Mouse (Mus musculus): Measurements from ENCODE around the gene Krt14. TPM values are rescaled to one million over a fixed set of nuclear protein-coding genes. Genes with fewer than 3 reads are reported as not detected.

Gene Krt14
- polyA plus RNA-seq, 1 experiment from 2014 or later, result 3.0 TPM

GRCm38 (mm10) chr11:100164392-100164791 lies 43.0 kb downstream of the Krt14 start:
- Histone ChIP-seq H3K9me3 (replicated peaks) (no peaks in the 10 kb centered on the region), H3K4me1 (replicated peaks) (peaks cover 16% of the 10 kb centered on the region), H3K27ac (no peak overlapping the region), H3K27me3 (no peaks in the 10 kb centered on the region), H3K4me2 (no peak overlapping the region), H3K36me3 (no peaks in the 10 kb centered on the region), H3K9ac (no peak overlapping the region), H3K4me3 (no peak overlapping the region)
- WGBS, result 56% methylated on average over 7 of the region's 7 CpGs
- no peak for ATAC-seq (replicated peaks; ENCODE audit: insufficient number of reproducible peaks, insufficient read depth, low FRiP score, low read depth)

GRCm38 (mm10) chr11:100157908-100158477 lies 49.4 kb downstream of the Krt14 start:
- H3K36me3 ChIP-seq, result no peaks in the 10 kb centered on the region
- no peak overlapping the region for H3K4me2 ChIP-seq
- H3K27me3 ChIP-seq, result no peaks in the 10 kb centered on the region
- no peak overlapping the region for H3K27ac ChIP-seq
- no peak for ATAC-seq (replicated peaks; ENCODE audit: insufficient number of reproducible peaks, insufficient read depth, low FRiP score, low read depth)
- H3K4me3 ChIP-seq, result no peak overlapping the region
- no peaks in the 10 kb centered on the region for H3K4me1 ChIP-seq (replicated peaks)
- no peak overlapping the region for H3K9ac ChIP-seq
- no peaks in the 10 kb centered on the region for H3K9me3 ChIP-seq (replicated peaks)
- 68% methylated on average over 6 of the region's 6 CpGs for WGBS

- Histone ChIP-seq H3K9ac (no peak overlapping the region), H3K4me2 (no peak overlapping the region), H3K36me3 (no peaks in the 10 kb centered on the region), H3K4me3 (no peak overlapping the region), H3K4me1 (replicated peaks) (no peaks in the 10 kb centered on the region), H3K27me3 (no peaks in the 10 kb centered on the region), H3K9me3 (replicated peaks) (no peaks in the 10 kb centered on the region), H3K27ac (no peak overlapping the region)
- WGBS, result 76% methylated on average over 3 of the region's 3 CpGs
- no peak for ATAC-seq (replicated peaks; ENCODE audit: insufficient number of reproducible peaks, insufficient read depth, low FRiP score, low read depth)
Measured at GRCm38 (mm10) chr11:100157331-100157730, 50.0 kb downstream of the Krt14 start.

- no peak overlapping the region for H3K9ac ChIP-seq
- no peaks in the 10 kb centered on the region for H3K36me3 ChIP-seq
- H3K4me1 ChIP-seq (replicated peaks), result no peaks in the 10 kb centered on the region
- WGBS, result 42% methylated on average over 8 of the region's 8 CpGs
- no peak overlapping the region for H3K4me3 ChIP-seq
- H3K27ac ChIP-seq, result no peak overlapping the region
- no peak for ATAC-seq (replicated peaks; ENCODE audit: insufficient number of reproducible peaks, insufficient read depth, low FRiP score, low read depth)
- H3K9me3 ChIP-seq (replicated peaks), result no peaks in the 10 kb centered on the region
- H3K4me2 ChIP-seq, result no peak overlapping the region
- no peaks in the 10 kb centered on the region for H3K27me3 ChIP-seq
Measured at GRCm38 (mm10) chr11:100155497-100156255, 51.7 kb downstream of the Krt14 start.

Other genes with a start within 250 kb of the Krt14 start
- gene Krtap29-1, start 228.5 kb downstream of the Krt14 start, polyA plus RNA-seq (2015; fragmentation: Nextera tagmentation; extraction: Ambion mirVana), result not detected in 2 replicates
- not detected in 2 replicates for gene Krtap16-1, start 221.0 kb downstream of the Krt14 start, polyA plus RNA-seq (2015; fragmentation: Nextera tagmentation; extraction: Ambion mirVana)
- 0.76 TPM in 1 of 2 replicates, not detected in the other for gene Krtap17-1, start 213.6 kb downstream of the Krt14 start, polyA plus RNA-seq (2015; fragmentation: Nextera tagmentation; extraction: Ambion mirVana)
- gene Krt33a, start 191.3 kb downstream of the Krt14 start, polyA plus RNA-seq (2015; fragmentation: Nextera tagmentation; extraction: Ambion mirVana), result not detected in 2 replicates
- 0.09 TPM in 1 of 2 replicates, not detected in the other for gene Krt33b, start 177.7 kb downstream of the Krt14 start, polyA plus RNA-seq (2015; fragmentation: Nextera tagmentation; extraction: Ambion mirVana)
- not detected in 2 replicates for gene Krt34, start 166.0 kb downstream of the Krt14 start, polyA plus RNA-seq (2015; fragmentation: Nextera tagmentation; extraction: Ambion mirVana)
- not detected in 2 replicates for gene Krt31, start 157.0 kb downstream of the Krt14 start, polyA plus RNA-seq (2015; fragmentation: Nextera tagmentation; extraction: Ambion mirVana)
- not detected in 2 replicates for gene Krt32, start 119.3 kb downstream of the Krt14 start, polyA plus RNA-seq (2015; fragmentation: Nextera tagmentation; extraction: Ambion mirVana)
- not detected in 2 replicates for gene Krt35, start 111.3 kb downstream of the Krt14 start, polyA plus RNA-seq (2015; fragmentation: Nextera tagmentation; extraction: Ambion mirVana)
- gene Krt36, start 101.9 kb downstream of the Krt14 start, polyA plus RNA-seq (2015; fragmentation: Nextera tagmentation; extraction: Ambion mirVana), result 0.10 TPM in 1 of 2 replicates, not detected in the other
- gene Krt13, start 86.0 kb downstream of the Krt14 start, polyA plus RNA-seq (2015; fragmentation: Nextera tagmentation; extraction: Ambion mirVana), result 0.45 and 0.62 TPM in 2 replicates
- 4.2 and 20.2 TPM in 2 replicates for gene Krt15, start 71.6 kb downstream of the Krt14 start, polyA plus RNA-seq (2015; fragmentation: Nextera tagmentation; extraction: Ambion mirVana)
- gene Krt19, start 58.9 kb downstream of the Krt14 start, polyA plus RNA-seq (2015; fragmentation: Nextera tagmentation; extraction: Ambion mirVana), result 42.6 and 82.2 TPM in 2 replicates
- gene Krt9, start 14.3 kb downstream of the Krt14 start, polyA plus RNA-seq (2015; fragmentation: Nextera tagmentation; extraction: Ambion mirVana), result not detected in 2 replicates
- 0.27 TPM in 1 of 2 replicates, not detected in the other for gene Krt16, start 41.4 kb upstream of the Krt14 start, polyA plus RNA-seq (2015; fragmentation: Nextera tagmentation; extraction: Ambion mirVana)
- gene Krt17, start 53.5 kb upstream of the Krt14 start, polyA plus RNA-seq (2015; fragmentation: Nextera tagmentation; extraction: Ambion mirVana), result 5.2 and 42.7 TPM in 2 replicates
- not detected in 2 replicates for gene Krt42, start 62.3 kb upstream of the Krt14 start, polyA plus RNA-seq (2015; fragmentation: Nextera tagmentation; extraction: Ambion mirVana)
- gene Eif1, start 112.3 kb upstream of the Krt14 start, polyA plus RNA-seq (2015; fragmentation: Nextera tagmentation; extraction: Ambion mirVana), result 1,413 and 1,738 TPM in 2 replicates
- not detected in 2 replicates for gene Gast, start 126.9 kb upstream of the Krt14 start, polyA plus RNA-seq (2015; fragmentation: Nextera tagmentation; extraction: Ambion mirVana)
- gene Hap1, start 148.6 kb upstream of the Krt14 start, polyA plus RNA-seq (2015; fragmentation: Nextera tagmentation; extraction: Ambion mirVana), result 5.3 and 7.7 TPM in 2 replicates
- gene Jup, start 190.2 kb upstream of the Krt14 start, polyA plus RNA-seq (2015; fragmentation: Nextera tagmentation; extraction: Ambion mirVana), result 117 and 140 TPM in 2 replicates
- gene P3h4, start 207.3 kb upstream of the Krt14 start, polyA plus RNA-seq (2015; fragmentation: Nextera tagmentation; extraction: Ambion mirVana), result 48.3 and 63.1 TPM in 2 replicates
- 86.3 and 119 TPM in 2 replicates for gene Fkbp10, start 208.1 kb upstream of the Krt14 start, polyA plus RNA-seq (2015; fragmentation: Nextera tagmentation; extraction: Ambion mirVana)
- 90.2 and 104 TPM in 2 replicates for gene Nt5c3b, start 234.3 kb upstream of the Krt14 start, polyA plus RNA-seq (2015; fragmentation: Nextera tagmentation; extraction: Ambion mirVana)
- 0.33 and 0.42 TPM in 2 replicates for gene Klhl10, start 234.4 kb upstream of the Krt14 start, polyA plus RNA-seq (2015; fragmentation: Nextera tagmentation; extraction: Ambion mirVana)